Mouse (Mus musculus) inflammation-experienced regulatory T-cells, adult 6 months (primary cell): ENCODE measurements around the gene Mrps12. TPM values are rescaled to one million over a fixed set of nuclear protein-coding genes. Genes with fewer than 3 reads are reported as not detected.

Experiments
- ATAC-seq: one replicate; pipeline ENCODE4 v1.8.0; 2017
- polyA plus RNA-seq, 3 experiments: library from polyadenylated mRNA; unstranded; fragments of 100-300 nt; shearing (Covaris generic); gene quantifications; one replicate each; pipeline ENCODE4 v1.2.1; 2017

Mrps12 gene
- polyA plus RNA-seq, 3 experiments from 2014 or later, result 55.8 to 67.1 (median 65.2) TPM

- ATAC-seq, result no peak
Measured at GRCm38 (mm10) chr7:28758623-28759022, 17.0 kb upstream of the Mrps12 start.

- no peak for ATAC-seq
Measured at GRCm38 (mm10) chr7:28756079-28756478, 14.5 kb upstream of the Mrps12 start, which contains the start of gene Ccer2. Ccer2 (plus strand) TSS chr7:28756174.

- ATAC-seq, result no peak
Measured at GRCm38 (mm10) chr7:28749935-28750334, 8.3 kb upstream of the Mrps12 start.

- peak; percentile 19 for ATAC-seq
Measured at GRCm38 (mm10) chr7:28741368-28741708, 282 bp downstream of the Mrps12 start.

GRCm38 (mm10) chr7:28740949-28741348, 671 bp downstream of the Mrps12 start:
- no peak for ATAC-seq

GRCm38 (mm10) chr7:28739829-28740228, 1.8 kb downstream of the Mrps12 start:
- ATAC-seq, result no peak

GRCm38 (mm10) chr7:28735701-28736100, 5.9 kb downstream of the Mrps12 start:
- ATAC-seq, result no peak

- ATAC-seq, result no peak
Measured at GRCm38 (mm10) chr7:28733211-28733610, 8.4 kb downstream of the Mrps12 start.

GRCm38 (mm10) chr7:28732341-28733142, 9.1 kb downstream of the Mrps12 start:
- ATAC-seq, result peak; percentile 63

GRCm38 (mm10) chr7:28727649-28728340, 13.8 kb downstream of the Mrps12 start:
- no peak for ATAC-seq

GRCm38 (mm10) chr7:28726600-28726999, 15.0 kb downstream of the Mrps12 start:
- peak; percentile 87 for ATAC-seq

- ATAC-seq, result no peak
Measured at GRCm38 (mm10) chr7:28724613-28725012, 17.0 kb downstream of the Mrps12 start.

- ATAC-seq, result no peak
Measured at GRCm38 (mm10) chr7:28722079-28722478, 19.5 kb downstream of the Mrps12 start.

GRCm38 (mm10) chr7:28720753-28721537, 20.7 kb downstream of the Mrps12 start:
- ATAC-seq, result no peak

- no peak for ATAC-seq
Measured at GRCm38 (mm10) chr7:28719650-28720049, 22.0 kb downstream of the Mrps12 start.

- no peak for ATAC-seq
Measured at GRCm38 (mm10) chr7:28719159-28719558, 22.5 kb downstream of the Mrps12 start.

- no peak for ATAC-seq
Measured at GRCm38 (mm10) chr7:28717726-28718125, 23.9 kb downstream of the Mrps12 start.

GRCm38 (mm10) chr7:28716590-28717281, 24.9 kb downstream of the Mrps12 start, which contains the start of gene Fbxo17:
Fbxo17 (plus strand) TSS chr7:28716804.
- ATAC-seq, result peak; percentile 80

GRCm38 (mm10) chr7:28715598-28715997, 26.0 kb downstream of the Mrps12 start:
- no peak for ATAC-seq

- ATAC-seq, result no peak
Measured at GRCm38 (mm10) chr7:28714667-28715066, 27.0 kb downstream of the Mrps12 start.

- ATAC-seq, result no peak
Measured at GRCm38 (mm10) chr7:28710962-28711361, 30.7 kb downstream of the Mrps12 start.

- no peak for ATAC-seq
Measured at GRCm38 (mm10) chr7:28709454-28709853, 32.2 kb downstream of the Mrps12 start.
